In the genomic region with DNA sequence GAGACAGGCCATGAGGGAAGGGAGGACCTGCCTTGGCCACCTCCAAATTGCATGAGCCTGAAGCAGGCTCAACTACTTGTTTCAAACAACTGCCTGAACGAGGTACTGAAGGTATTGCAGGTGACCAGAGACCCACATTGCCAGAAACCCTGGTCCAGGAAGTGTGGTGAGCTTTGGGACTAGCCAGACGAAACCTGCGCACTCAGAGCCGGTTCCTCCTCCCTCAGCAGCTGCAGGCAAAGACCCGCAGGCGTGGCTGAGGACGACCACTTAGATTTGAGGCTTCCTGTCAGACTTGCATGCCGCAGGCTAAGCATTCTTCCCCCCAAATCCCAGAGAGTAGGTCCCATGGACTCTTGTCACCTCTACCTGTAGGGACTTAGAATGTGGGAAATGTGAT, we compare ENCODE assay signal across 29 mouse cellular contexts. TPM values are rescaled to one million over a fixed set of nuclear protein-coding genes. Genes with fewer than 3 reads are reported as not detected.
A peak's percentile ranks its signal among the peaks of the same experiment; 100 is the strongest.
DNase-seq lines count a peak whose midpoint lies in the region; ATAC-seq and TF ChIP-seq lines count a peak whose summit lies in the region.
"Had no signal": no experiment of that assay in that cellular context is flagged by ENCODE, and none has a peak within 500 bp of the region (broad histone marks: within the 10 kb centered on the region; RNA-seq: fewer than 3 reads in every experiment).

No protein-coding gene starts in this region.

- DNase-seq in A20 (ENCODE audit: low read depth, low spot score), result peak; percentile 46
- DNase-seq in splenic B cell, adult 2 months (ENCODE audit: low read depth, low spot score), result peak; percentile 60
- DNase-seq in left cerebral cortex, postnatal 14 days (ENCODE audit: low spot score in 2 of 2), result no peak
- no peak for DNase-seq in kidney, adult 2 months
- DNase-seq: adrenal gland, postnatal 36 days; gastrocnemius, adult 2 months; heart, adult 11 months; heart, postnatal 14 days; right cerebral cortex, postnatal 14 days had no signal

- no peak for TF ChIP-seq CTCF in kidney, adult 2 months (conservative IDR thresholded peaks at IDR 0.05; ENCODE audit: insufficient read depth, insufficient read length, low read depth, low read length)

- H3K4me1 ChIP-seq in megakaryocyte, embryonic 14.5 days, result peaks cover 69% of the 10 kb centered on the region
- peaks cover 8% of the 10 kb centered on the region for H3K4me1 ChIP-seq in midbrain, embryonic 16.5 days (ENCODE audit: control insufficient read depth, insufficient read depth, low read length)
- H3K4me1 ChIP-seq in kidney, adult 2 months (ENCODE audit: control insufficient read depth, insufficient read depth, low read length), result peaks cover 5% of the 10 kb centered on the region; the same call in 1 of the 2 replicates

- 53% methylated on average over 8 of the region's 8 CpGs for WGBS in midbrain, embryonic 16.5 days
- 63% methylated on average over 8 of the region's 8 CpGs for WGBS in kidney, adult 2 months

- H3K36me3 ChIP-seq in megakaryocyte, embryonic 14.5 days (replicated peaks; ENCODE audit: low read length), result peaks cover 2% of the 10 kb centered on the region
- 0 out of 2 replicates have a peak, but pooled peaks cover 2% of the 10 kb centered on the region for H3K36me3 ChIP-seq in splenic B cell, adult 2 months (ENCODE audit: control insufficient read depth, insufficient read depth, low read length, poor library complexity, severe bottlenecking)
- H3K36me3 ChIP-seq in midbrain, embryonic 16.5 days (ENCODE audit: control insufficient read depth, insufficient read depth, low read length), result no peaks in the 10 kb centered on the region
- no peaks in the 10 kb centered on the region for H3K36me3 ChIP-seq in kidney, adult 2 months (ENCODE audit: control insufficient read depth, insufficient read depth, low read length)
- H3K36me3 ChIP-seq: forebrain, embryonic 12.5 days; heart, embryonic 12.5 days; liver, embryonic 15.5 days; midbrain, embryonic 13.5 days had no signal

- peaks cover 6% of the 10 kb centered on the region for H3K9me3 ChIP-seq in megakaryocyte, embryonic 14.5 days
- no peaks in the 10 kb centered on the region for H3K9me3 ChIP-seq in midbrain, embryonic 16.5 days (replicated peaks; ENCODE audit: control insufficient read depth, low read length, poor library complexity, severe bottlenecking)
- H3K9me3 ChIP-seq: forebrain, embryonic 12.5 days; heart, embryonic 12.5 days; liver, embryonic 15.5 days; midbrain, embryonic 13.5 days had no signal

- no peak for TF ChIP-seq POLR2A in kidney, adult 2 months (IDR thresholded peaks at IDR 0.05; ENCODE audit: low read depth, low read length)

- H3K27ac ChIP-seq in midbrain, embryonic 16.5 days (ENCODE audit: low read length), result no peak overlapping the region
- H3K27ac ChIP-seq in kidney, adult 2 months (ENCODE audit: insufficient read depth, low read depth, low read length), result no peak overlapping the region
- H3K27ac ChIP-seq: forebrain, embryonic 12.5 days; gastrocnemius, adult 2 months; hindbrain, embryonic 14.5 days; liver, embryonic 15.5 days; macrophage; midbrain, embryonic 13.5 days had no signal

- peak overlapping the region; percentile 18 for H3K4me3 ChIP-seq in megakaryocyte, embryonic 14.5 days (replicated peaks)
- H3K4me3 ChIP-seq in midbrain, embryonic 16.5 days (ENCODE audit: low read depth, low read length), result no peak overlapping the region
- H3K4me3 ChIP-seq in kidney, adult 2 months (ENCODE audit: insufficient read depth, low read depth, low read length), result no peak overlapping the region
- H3K4me3 ChIP-seq: forebrain, embryonic 12.5 days; gastrocnemius, adult 2 months; heart, embryonic 12.5 days; liver, embryonic 15.5 days; midbrain, embryonic 13.5 days; myocyte had no signal

- no peak overlapping the region for H3K9ac ChIP-seq in midbrain, embryonic 16.5 days (ENCODE audit: low read depth, low read length)
- H3K9ac ChIP-seq: forebrain, embryonic 12.5 days; heart, embryonic 12.5 days; hindbrain, embryonic 14.5 days; liver, embryonic 15.5 days; midbrain, embryonic 13.5 days had no signal

- intact Hi-C loops in left cerebral cortex, postnatal 14 days (cut with DNase I), result no loop called here

- no peak for ATAC-seq in megakaryocyte, adult 5-6 weeks (ENCODE audit: poor library complexity, severe bottlenecking)
- ATAC-seq in common myeloid progenitor, adult 5-6 weeks (replicated peaks; ENCODE audit: low read depth, poor library complexity, severe bottlenecking), result peak; percentile 40
- ATAC-seq in midbrain, embryonic 16.5 days, result no peak
- ATAC-seq: intestine, embryonic 16.5 days had no signal

- H3K4me2 ChIP-seq in midbrain, embryonic 16.5 days (ENCODE audit: low read length), result no peak overlapping the region
- H3K4me2 ChIP-seq: forebrain, embryonic 12.5 days; heart, embryonic 12.5 days; hindbrain, embryonic 14.5 days; liver, embryonic 15.5 days; midbrain, embryonic 13.5 days had no signal

- H3K27me3 ChIP-seq in megakaryocyte, embryonic 14.5 days (replicated peaks), result peaks cover 34% of the 10 kb centered on the region
- no peaks in the 10 kb centered on the region for H3K27me3 ChIP-seq in splenic B cell, adult 2 months (ENCODE audit: control insufficient read depth, insufficient read depth, low read length, poor library complexity, severe bottlenecking)
- H3K27me3 ChIP-seq in midbrain, embryonic 16.5 days (ENCODE audit: control insufficient read depth, insufficient read depth, low read depth, low read length), result peaks cover 26% of the 10 kb centered on the region
- H3K27me3 ChIP-seq in kidney, adult 2 months (replicated peaks; ENCODE audit: control insufficient read depth, insufficient read depth, low read length), result no peaks in the 10 kb centered on the region

RNA-seq across cellular contexts. Expression of gene Cpn2, which starts 33.2 kb away (rescaled TPM):
- polyA plus RNA-seq in megakaryocyte, embryonic 14.5 days (2012; ENCODE audit: insufficient read depth, low replicate concordance), result not detected in 2 replicates
- not detected in 2 replicates for total RNA-seq in megakaryocyte, adult 5-6 weeks (2015)
- not detected in 2 replicates for total RNA-seq in megakaryocyte, adult 5-6 weeks (2017)
- total RNA-seq in common myeloid progenitor, adult 5-6 weeks (2017), result not detected in 2 replicates
- polyA plus RNA-seq in midbrain, embryonic 16.5 days (2015; fragmentation: Nextera tagmentation; extraction: Ambion mirVana), result not detected in 2 replicates
- not detected for total RNA-seq in left cerebral cortex, postnatal 14 days (2021)
- 0.42 and 0.52 TPM in 2 replicates for polyA plus RNA-seq in kidney, adult 2 months (2012; rRNA removed)
- total RNA-seq: ES-E14; gastrocnemius, adult 2 months; layer of hippocampus, postnatal 25 days; left cerebral cortex, postnatal 25 days had no signal
- polyA plus RNA-seq: embryonic facial prominence, embryonic 11.5 days; forebrain, embryonic 12.5 days; heart, embryonic 12.5 days; hindbrain, embryonic 14.5 days; kidney, embryonic 16.5 days; limb, embryonic 14.5 days; lung, embryonic 16.5 days; macrophage; midbrain, embryonic 13.5 days; myocyte; neural tube, embryonic 14.5 days had no signal

RNA-seq across cellular contexts. Expression of gene Lrrc15, which starts 49.0 kb away (rescaled TPM):
- 0.11 TPM in 1 of 2 replicates, not detected in the other for polyA plus RNA-seq in megakaryocyte, embryonic 14.5 days (2012; ENCODE audit: insufficient read depth, low replicate concordance)
- not detected in 2 replicates for total RNA-seq in megakaryocyte, adult 5-6 weeks (2015)
- total RNA-seq in megakaryocyte, adult 5-6 weeks (2017), result not detected in 2 replicates
- total RNA-seq in common myeloid progenitor, adult 5-6 weeks (2017), result not detected in 2 replicates
- polyA plus RNA-seq in midbrain, embryonic 16.5 days (2015; fragmentation: Nextera tagmentation; extraction: Ambion mirVana), result 0.21 and 0.25 TPM in 2 replicates
- total RNA-seq in left cerebral cortex, postnatal 14 days (2021), result under 1 TPM in 1 of 2 experiments, not detected in 1; 0.07 TPM
- 0.01 TPM in 1 of 2 replicates, not detected in the other for polyA plus RNA-seq in kidney, adult 2 months (2012; rRNA removed)
- total RNA-seq: left cerebral cortex, postnatal 25 days had no signal
- polyA plus RNA-seq: macrophage had no signal

Comparison
In these comparisons a context has a peak if more than half of its experiments do, and no peak if none do; other contexts are left out.
1. DNase-seq: peak in A20 (single experiment) and splenic B cell, adult 2 months (single experiment); none in left cerebral cortex, postnatal 14 days (0 of 2) and kidney, adult 2 months (single experiment).